Mouse (Mus musculus) kidney, postnatal 36 days (tissue): ENCODE measurements at regions not wholly inside any gene's neighbourhood (a gene's known extent, or its start where the extent isn't known, plus 50 kb on each side); places are given as distances from the start of the nearest gene placed in this dataset.
"Not testable (repeated sequence)": the region's sequence is repeated elsewhere in the genome, so short reads cannot be mapped to it uniquely, and the experiment has no call there.

Source experiments
- DNase-seq, 2 experiments: peaks; one replicate each; pipeline ENCODE4 v3.0.0; 2021 to 2022; ENCODE audit warnings: mixed read lengths in 2 of 2

- no peak for DNase-seq
Observed at GRCm38 (mm10) chr9:11192183-11192582, 287.6 kb upstream of the Cntn5 start.

DNA sequence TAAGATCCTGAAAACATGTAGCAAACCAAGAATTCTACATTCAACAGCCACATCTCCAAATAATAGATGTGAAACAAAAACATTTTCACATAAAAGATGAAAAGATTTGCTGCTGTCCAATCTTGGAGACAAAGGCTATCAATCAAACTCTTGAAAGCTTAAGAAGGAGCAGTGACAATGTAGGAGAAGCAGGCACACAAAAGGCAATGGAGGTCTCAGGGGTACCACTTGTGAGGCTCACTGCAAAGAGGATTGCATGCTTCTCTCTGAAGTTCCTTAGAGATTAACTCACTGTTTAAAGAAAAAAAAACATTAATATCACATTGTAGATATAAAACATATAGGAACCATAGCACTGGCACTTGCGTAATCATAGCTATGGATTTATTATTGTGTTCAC, 241.2 kb upstream of the Cntn5 start:
- DNase-seq, result no peak

GRCm38 (mm10) chr9:11126833-11127232, 222.3 kb upstream of the Cntn5 start:
- no peak for DNase-seq

- no peak for DNase-seq
Observed at GRCm38 (mm10) chr9:11119153-11119552, 214.6 kb upstream of the Cntn5 start.

- DNase-seq, result not testable (repeated sequence)
Observed at GRCm38 (mm10) chr9:11107828-11108227, 203.3 kb upstream of the Cntn5 start.

DNA sequence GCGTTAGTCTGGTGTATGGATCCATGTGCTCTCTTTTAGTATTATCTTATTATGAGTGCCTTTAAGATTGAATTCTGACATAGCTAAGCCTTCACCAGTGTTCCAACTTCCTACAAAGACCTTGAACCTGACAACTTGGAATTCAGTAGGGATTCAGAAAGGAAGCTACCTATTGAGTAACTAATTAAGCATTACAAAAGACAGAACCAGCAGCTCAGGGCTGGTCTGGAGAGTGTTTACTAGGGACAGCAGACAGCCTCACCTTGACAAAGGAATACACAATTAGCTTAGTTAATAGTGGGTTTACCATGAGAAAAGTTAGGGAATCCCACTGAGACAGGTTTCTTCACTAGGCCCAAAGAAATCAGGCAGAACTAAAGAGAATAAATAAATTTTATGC, 202.6 kb upstream of the Cntn5 start:
- DNase-seq, result not testable (repeated sequence)

DNA sequence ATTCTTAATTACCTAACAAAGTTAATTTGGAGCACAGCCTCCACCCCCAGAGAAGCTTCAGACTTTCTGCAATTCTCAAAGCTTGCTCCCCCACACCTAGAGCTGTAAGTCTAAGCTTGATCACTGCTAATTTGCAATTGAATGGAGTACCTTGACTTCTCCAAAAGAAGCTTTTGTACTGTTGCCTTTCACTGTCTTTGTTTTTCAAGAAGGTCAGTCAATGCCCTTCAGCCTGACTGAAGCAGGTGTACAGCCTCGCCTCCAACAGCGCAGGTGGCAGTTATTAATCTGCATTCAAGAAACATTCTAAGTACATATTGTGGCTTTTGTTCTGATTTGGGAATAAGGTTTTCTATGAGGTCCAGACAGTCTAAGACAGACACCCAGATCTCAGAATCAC, 201.7 kb upstream of the Cntn5 start:
- no peak for DNase-seq

DNA sequence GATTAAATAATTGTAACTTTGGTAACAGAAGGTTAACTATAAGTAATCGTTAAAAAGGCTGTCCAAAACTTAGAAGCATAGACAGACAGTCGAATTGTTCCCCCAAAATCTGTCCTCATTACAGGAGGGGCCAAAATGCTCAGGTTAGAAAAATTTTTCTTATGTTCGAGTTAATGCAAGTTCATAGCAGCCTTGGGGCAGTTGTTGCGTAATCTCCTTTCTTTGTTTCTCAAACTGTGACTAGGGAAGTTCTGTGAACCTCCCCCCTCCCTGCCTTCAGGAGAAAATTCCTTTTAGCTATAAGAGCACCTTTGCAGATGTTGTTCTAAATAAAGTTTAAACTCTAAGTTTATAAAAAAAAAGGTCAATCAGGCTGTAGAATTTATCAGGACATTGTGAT, 198.9 kb upstream of the Cntn5 start:
- DNase-seq, result no peak

GRCm38 (mm10) chr9:11092874-11093273, 188.3 kb upstream of the Cntn5 start:
- no peak for DNase-seq

DNA sequence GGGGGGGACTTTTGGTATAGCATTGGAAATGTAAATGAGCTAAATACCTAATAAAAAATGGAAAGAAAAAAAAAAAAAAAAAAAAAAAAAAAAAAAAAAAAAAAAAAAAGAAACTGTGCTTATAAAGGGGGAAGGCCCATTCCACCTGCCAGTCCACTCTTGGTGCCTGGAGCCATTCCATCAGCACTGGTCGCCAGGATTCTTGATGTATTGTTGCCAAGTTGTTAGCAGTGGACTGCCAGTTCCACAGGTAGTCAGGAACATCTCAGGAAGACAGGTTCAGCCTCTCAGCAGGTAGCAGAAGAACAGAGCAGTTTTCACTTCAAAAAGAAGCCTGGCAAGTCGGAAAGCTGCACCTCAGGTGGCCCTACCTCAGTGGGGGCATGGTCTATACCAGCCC, 162.6 kb upstream of the Cntn5 start:
- not testable (repeated sequence) for DNase-seq

DNA sequence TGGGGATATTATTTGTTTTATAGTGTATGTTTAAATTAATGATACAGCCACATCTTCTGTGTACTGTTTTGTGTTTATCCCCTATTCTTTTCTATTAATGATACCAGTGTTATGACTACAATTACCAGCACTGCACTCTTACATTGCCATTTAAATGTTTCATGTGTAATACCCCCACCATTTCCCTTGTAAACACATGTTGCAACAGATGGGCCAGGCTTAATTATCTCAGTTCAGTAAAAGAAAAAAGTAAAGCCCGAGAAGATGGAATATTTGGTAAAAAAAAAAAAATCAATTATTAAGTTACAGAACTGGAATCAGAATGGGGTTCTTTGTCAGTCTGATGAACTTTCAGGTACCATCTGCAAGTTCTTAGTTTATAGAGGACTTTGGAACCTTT, 158.3 kb upstream of the Cntn5 start:
- DNase-seq, result no peak
